Comparison of ENCODE assay signal across 38 mouse cellular contexts in genomic region chr7:27311651-27312284, GRCm38 (mm10). TPM values are rescaled to one million over a fixed set of nuclear protein-coding genes. Genes with fewer than 3 reads are reported as not detected.
"Had no signal": no experiment of that assay in that cellular context is flagged by ENCODE, and none has a peak within 500 bp of the region (broad histone marks: within the 10 kb centered on the region; RNA-seq: fewer than 3 reads in every experiment).

No protein-coding gene starts in this region.

- H3K4me2 ChIP-seq: heart, embryonic 11.5 days; hindbrain, embryonic 12.5 days; limb, embryonic 12.5 days; liver, embryonic 11.5 days; liver, embryonic 13.5 days; liver, embryonic 15.5 days had no signal

- DNase-seq: gastrocnemius, adult 2 months; gastrocnemius, postnatal 10 days; gastrocnemius, postnatal 25 days; heart, adult 2 months; heart, postnatal 4 days; kidney, adult 18-20 months; kidney, adult 9 months; kidney, postnatal 14 days; kidney, postnatal 36 days; layer of hippocampus, adult 9-11 months; layer of hippocampus, postnatal 36 days; left cerebral cortex, postnatal 4 days; liver; liver, embryonic 13.5 days had no signal

- H3K9ac ChIP-seq: heart, embryonic 13.5 days; heart, embryonic 15.5 days; hindbrain, embryonic 12.5 days; hindbrain, embryonic 14.5 days; kidney, embryonic 15.5 days; limb, embryonic 12.5 days; liver, embryonic 13.5 days; liver, embryonic 15.5 days had no signal

- H3K27ac ChIP-seq: heart, adult 2 months; heart, embryonic 13.5 days; heart, embryonic 15.5 days; hindbrain, embryonic 10.5 days; hindbrain, embryonic 12.5 days; hindbrain, embryonic 14.5 days; hindbrain, postnatal 0 days; kidney, embryonic 15.5 days; kidney, postnatal 0 days; limb, embryonic 12.5 days; liver, embryonic 13.5 days; liver, embryonic 15.5 days had no signal

- H3K4me3 ChIP-seq: gastrocnemius, adult 2 months; heart, adult 2 months; heart, embryonic 13.5 days; heart, embryonic 15.5 days; hindbrain, embryonic 10.5 days; hindbrain, embryonic 12.5 days; kidney, embryonic 15.5 days; limb, embryonic 12.5 days; liver, embryonic 13.5 days; liver, embryonic 15.5 days had no signal

- H3K36me3 ChIP-seq: hindbrain, embryonic 12.5 days; liver, embryonic 15.5 days had no signal

- ATAC-seq: hindbrain, postnatal 0 days; intestine, postnatal 0 days had no signal

RNA-seq across cellular contexts. Expression of gene Ltbp4, which starts 25.7 kb away (rescaled TPM):
- total RNA-seq: granulocyte monocyte progenitor cell, adult 5-6 weeks had no signal

RNA-seq across cellular contexts. Expression of gene Gm20479, which starts 45.5 kb away (rescaled TPM):
- total RNA-seq: gastrocnemius, adult 2 months; gastrocnemius, postnatal 10 days; gastrocnemius, postnatal 25 days; gastrocnemius, postnatal 4 days; heart, postnatal 25 days; hindbrain, postnatal 0 days; layer of hippocampus, adult 18-20 months; layer of hippocampus, adult 8-10 months; layer of hippocampus, postnatal 14 days; layer of hippocampus, postnatal 36 days; left cerebral cortex, adult 18-20 months; left cerebral cortex, adult 8-10 months; left cerebral cortex, postnatal 10 days; left cerebral cortex, postnatal 25 days; left cerebral cortex, postnatal 4 days had no signal
- polyA plus RNA-seq: heart, adult 2 months; heart, embryonic 15.5 days; hindbrain, embryonic 10.5 days; hindbrain, embryonic 14.5 days; hindbrain, postnatal 0 days; limb, embryonic 12.5 days; limb, embryonic 14.5 days had no signal
